Mouse (Mus musculus) brain, embryonic 14.5 days (tissue): ENCODE measurements at regions not wholly inside any gene's neighbourhood (a gene's known extent, or its start where the extent isn't known, plus 50 kb on each side); places are given as distances from the start of the nearest gene placed in this dataset.

Experiments used
- CTCF ChIP-seq: fragments of 200-500 bp; IDR thresholded peaks from 2 replicates; pipeline ENCODE4 v1.5.1; 2012; ENCODE audit warnings: inconsistent platforms, mild to moderate bottlenecking, moderate library complexity, borderline replicate concordance; ENCODE audit not compliant: insufficient read depth, insufficient read length; ENCODE audit errors: extremely low read depth
- POLR2A ChIP-seq: fragments of 200-500 bp; IDR thresholded peaks from 2 replicates; pipeline ENCODE4 v1.6.1; 2012; ENCODE audit warnings: mild to moderate bottlenecking, inconsistent platforms, borderline replicate concordance; ENCODE audit not compliant: poor library complexity, insufficient read depth, insufficient read length, severe bottlenecking; ENCODE audit errors: extremely low read depth

- TF ChIP-seq CTCF, result no peak
- TF ChIP-seq POLR2A, result no peak
Observed at GRCm38 (mm10) chr5:119360351-119360750, 310.1 kb upstream of the Tbx3 start.
